Mouse (Mus musculus): ENCODE results near the gene Lrp2. TPM values are rescaled to one million over a fixed set of nuclear protein-coding genes. Genes with fewer than 3 reads are reported as not detected.

Lrp2 gene
- polyA plus RNA-seq, 1 experiment from 2014 or later = 2.9 TPM

DNA sequence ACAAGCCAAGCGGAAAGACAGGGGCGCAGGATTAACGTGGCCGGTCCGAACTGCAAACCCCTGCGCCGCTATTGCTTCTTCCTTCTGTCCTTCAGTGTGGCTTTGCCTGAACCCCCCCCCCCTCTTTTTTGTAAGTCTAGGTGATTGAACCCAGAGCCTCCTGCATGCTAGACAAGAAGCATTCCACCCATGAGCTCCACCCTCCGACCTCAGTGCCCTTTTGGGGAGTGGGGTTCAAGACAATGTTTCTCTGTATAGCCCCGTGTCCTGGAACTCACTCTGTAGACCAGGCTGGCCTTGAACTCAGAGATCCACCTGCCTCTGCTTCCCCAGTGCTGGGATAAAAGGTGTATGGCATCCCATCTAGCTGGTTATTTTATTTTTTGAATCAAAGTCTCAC lies 26.9 kb upstream of the Lrp2 start:
- no peak overlapping the region for H3K27ac ChIP-seq (replicated peaks; ENCODE audit: low read depth, low read length)
- no peak for ATAC-seq (ENCODE audit: low FRiP score, low TSS enrichment)
- WGBS = 40% methylated on average over 9 of the region's 9 CpGs
- no peak for DNase-seq
- H3K4me1 ChIP-seq (ENCODE audit: control insufficient read depth, insufficient read depth, low read length) = 0 out of 2 replicates have a peak, but pooled peaks cover 5% of the 10 kb centered on the region
- no peak overlapping the region for H3K4me3 ChIP-seq (replicated peaks; ENCODE audit: low read depth, low read length)
- H3K27me3 ChIP-seq (ENCODE audit: control insufficient read depth, insufficient read depth, low read length) = no peaks in the 10 kb centered on the region
- H3K9me3 ChIP-seq (ENCODE audit: control insufficient read depth, low read length) = no peaks in the 10 kb centered on the region
- H3K9ac ChIP-seq (replicated peaks; ENCODE audit: low read length) = no peak overlapping the region
- no peaks in the 10 kb centered on the region for H3K36me3 ChIP-seq (ENCODE audit: control insufficient read depth, insufficient read depth, low read length)
- no peak overlapping the region for H3K4me2 ChIP-seq (ENCODE audit: low read length)

DNA sequence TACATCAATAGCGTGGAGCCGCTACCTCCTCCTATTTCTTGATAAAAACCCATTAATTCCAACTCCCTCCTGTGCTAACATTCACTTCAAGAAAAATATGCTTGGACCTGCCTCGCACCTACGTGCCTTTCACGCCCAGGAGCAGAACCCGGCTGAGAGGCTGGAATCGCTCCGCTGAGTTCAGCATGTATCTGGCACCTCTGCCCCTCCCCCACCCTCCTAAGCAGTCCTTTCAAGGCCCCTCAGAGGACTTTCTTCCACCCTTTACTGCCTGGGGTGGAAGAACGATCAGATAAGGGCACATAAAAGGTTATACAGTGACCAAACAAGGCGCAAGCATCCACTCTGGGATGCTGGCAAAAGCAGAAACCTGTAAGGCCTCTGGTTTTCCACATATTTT lies 26.4 kb upstream of the Lrp2 start:
- ATAC-seq (ENCODE audit: low FRiP score, low TSS enrichment) (no peak), DNase-seq (peak; percentile 43)
- Histone ChIP-seq H3K27me3 (ENCODE audit: control insufficient read depth, insufficient read depth, low read length) (no peaks in the 10 kb centered on the region), H3K27ac (replicated peaks; ENCODE audit: low read depth, low read length) (no peak overlapping the region), H3K4me1 (ENCODE audit: control insufficient read depth, insufficient read depth, low read length) (0 out of 2 replicates have a peak, but pooled peaks cover 5% of the 10 kb centered on the region), H3K36me3 (ENCODE audit: control insufficient read depth, insufficient read depth, low read length) (no peaks in the 10 kb centered on the region), H3K9me3 (ENCODE audit: control insufficient read depth, low read length) (no peaks in the 10 kb centered on the region), H3K9ac (replicated peaks; ENCODE audit: low read length) (no peak overlapping the region), H3K4me2 (ENCODE audit: low read length) (peak overlapping the region; percentile 19; the same call in 1 of the 2 replicates), H3K4me3 (replicated peaks; ENCODE audit: low read depth, low read length) (no peak overlapping the region)
- 13% methylated on average over 10 of the region's 10 CpGs for WGBS

DNA sequence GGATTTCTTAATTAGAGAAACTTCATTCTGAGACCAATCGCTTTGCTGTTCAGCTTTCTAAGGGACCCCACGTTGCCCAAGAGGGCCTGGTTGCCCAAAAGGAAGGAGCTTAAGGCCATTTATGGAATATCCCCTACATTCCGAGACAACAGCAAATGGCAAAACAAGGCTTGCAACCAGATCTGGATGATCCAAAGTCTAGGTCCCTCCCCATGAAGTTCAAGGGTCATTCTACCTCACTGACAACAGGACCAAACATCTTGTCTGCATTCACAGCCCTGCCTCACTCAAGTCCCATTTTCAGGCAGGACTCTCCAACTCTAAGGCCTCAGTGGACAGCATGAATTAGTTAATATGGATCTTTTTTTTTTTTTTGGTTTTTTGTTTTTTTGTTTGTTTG lies 20.8 kb upstream of the Lrp2 start:
- H3K36me3 ChIP-seq (ENCODE audit: control insufficient read depth, insufficient read depth, low read length) = no peaks in the 10 kb centered on the region
- no peaks in the 10 kb centered on the region for H3K9me3 ChIP-seq (ENCODE audit: control insufficient read depth, low read length)
- no peak for DNase-seq
- no peak overlapping the region for H3K27ac ChIP-seq (replicated peaks; ENCODE audit: low read depth, low read length)
- no peak overlapping the region for H3K4me3 ChIP-seq (replicated peaks; ENCODE audit: low read depth, low read length)
- no peak for ATAC-seq (ENCODE audit: low FRiP score, low TSS enrichment)
- H3K4me1 ChIP-seq (ENCODE audit: control insufficient read depth, insufficient read depth, low read length) = no peaks in the 10 kb centered on the region
- H3K9ac ChIP-seq (replicated peaks; ENCODE audit: low read length) = no peak overlapping the region
- 96% methylated on average over 3 of the region's 3 CpGs for WGBS
- H3K27me3 ChIP-seq (ENCODE audit: control insufficient read depth, insufficient read depth, low read length) = no peaks in the 10 kb centered on the region
- no peak overlapping the region for H3K4me2 ChIP-seq (ENCODE audit: low read length)

DNA sequence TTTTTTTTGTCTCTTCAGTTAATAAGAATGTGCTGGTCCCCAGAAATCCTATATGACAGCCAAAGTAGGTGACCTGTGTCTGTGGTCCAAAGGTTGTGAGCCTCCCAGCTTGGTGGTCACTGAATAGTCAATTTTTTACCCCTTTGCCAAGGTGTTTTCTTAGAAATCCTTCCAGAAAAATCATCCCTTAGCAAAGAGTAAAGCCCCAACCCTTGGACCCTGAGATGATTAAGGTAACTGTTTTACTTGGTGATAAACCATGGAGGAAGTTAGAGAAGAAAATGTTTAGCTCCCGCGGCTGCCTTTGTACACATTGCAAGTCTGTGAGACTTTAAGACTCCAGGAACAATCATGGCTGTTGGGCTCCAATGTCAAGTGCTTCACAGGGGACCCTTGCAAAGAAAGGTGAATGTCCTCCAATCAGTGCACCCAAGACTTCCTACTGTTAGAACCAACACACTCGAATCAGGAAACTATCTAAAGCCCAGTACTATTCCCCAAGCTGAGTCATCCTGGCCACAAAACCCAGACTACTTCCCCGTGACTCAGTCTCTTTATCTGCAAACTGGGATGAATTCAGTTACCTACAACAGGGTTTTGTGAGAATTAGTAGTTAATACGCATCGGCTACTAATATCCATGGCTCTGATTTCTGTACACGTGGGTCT lies 18.0 kb upstream of the Lrp2 start:
- 94% methylated on average over 7 of the region's 7 CpGs for WGBS
- no peak for DNase-seq
- no peaks in the 10 kb centered on the region for H3K36me3 ChIP-seq (ENCODE audit: control insufficient read depth, insufficient read depth, low read length)
- no peak overlapping the region for H3K4me2 ChIP-seq (ENCODE audit: low read length)
- no peak for ATAC-seq (ENCODE audit: low FRiP score, low TSS enrichment)
- H3K27ac ChIP-seq (replicated peaks; ENCODE audit: low read depth, low read length) = no peak overlapping the region
- no peaks in the 10 kb centered on the region for H3K27me3 ChIP-seq (ENCODE audit: control insufficient read depth, insufficient read depth, low read length)
- no peak overlapping the region for H3K4me3 ChIP-seq (replicated peaks; ENCODE audit: low read depth, low read length)
- H3K4me1 ChIP-seq (ENCODE audit: control insufficient read depth, insufficient read depth, low read length) = no peaks in the 10 kb centered on the region
- H3K9ac ChIP-seq (replicated peaks; ENCODE audit: low read length) = no peak overlapping the region
- H3K9me3 ChIP-seq (ENCODE audit: control insufficient read depth, low read length) = no peaks in the 10 kb centered on the region

DNA sequence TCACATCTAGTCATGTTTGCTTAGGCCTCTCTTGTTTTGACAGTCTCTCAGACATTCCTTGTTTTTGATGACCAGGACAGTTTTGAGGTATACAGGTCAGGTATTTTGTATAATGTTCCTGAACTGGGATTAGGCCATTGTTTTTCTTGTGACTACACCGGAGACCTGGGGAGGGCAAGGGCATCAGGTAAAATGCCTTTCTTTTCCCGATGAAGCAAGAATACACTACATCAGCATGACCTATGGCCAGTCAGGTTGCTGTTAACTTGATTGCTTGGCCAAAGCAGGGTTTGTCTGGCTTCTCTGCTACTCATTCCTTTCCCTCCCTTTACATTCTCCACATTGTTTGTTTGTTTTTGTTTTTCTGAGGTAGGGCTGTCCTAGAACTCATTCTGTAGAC lies 7.3 kb upstream of the Lrp2 start:
- H3K4me3 ChIP-seq (replicated peaks; ENCODE audit: low read depth, low read length) = no peak overlapping the region
- no peak overlapping the region for H3K4me2 ChIP-seq (ENCODE audit: low read length)
- no peaks in the 10 kb centered on the region for H3K36me3 ChIP-seq (ENCODE audit: control insufficient read depth, insufficient read depth, low read length)
- H3K27me3 ChIP-seq (ENCODE audit: control insufficient read depth, insufficient read depth, low read length) = peaks cover 15% of the 10 kb centered on the region
- no peak overlapping the region for H3K27ac ChIP-seq (replicated peaks; ENCODE audit: low read depth, low read length)
- H3K9me3 ChIP-seq (ENCODE audit: control insufficient read depth, low read length) = no peaks in the 10 kb centered on the region
- 95% methylated on average over 2 of the region's 2 CpGs for WGBS
- DNase-seq (no peak), ATAC-seq (ENCODE audit: low FRiP score, low TSS enrichment) (no peak)
- no peak overlapping the region for H3K9ac ChIP-seq (replicated peaks; ENCODE audit: low read length)
- H3K4me1 ChIP-seq (ENCODE audit: control insufficient read depth, insufficient read depth, low read length) = no peaks in the 10 kb centered on the region

DNA sequence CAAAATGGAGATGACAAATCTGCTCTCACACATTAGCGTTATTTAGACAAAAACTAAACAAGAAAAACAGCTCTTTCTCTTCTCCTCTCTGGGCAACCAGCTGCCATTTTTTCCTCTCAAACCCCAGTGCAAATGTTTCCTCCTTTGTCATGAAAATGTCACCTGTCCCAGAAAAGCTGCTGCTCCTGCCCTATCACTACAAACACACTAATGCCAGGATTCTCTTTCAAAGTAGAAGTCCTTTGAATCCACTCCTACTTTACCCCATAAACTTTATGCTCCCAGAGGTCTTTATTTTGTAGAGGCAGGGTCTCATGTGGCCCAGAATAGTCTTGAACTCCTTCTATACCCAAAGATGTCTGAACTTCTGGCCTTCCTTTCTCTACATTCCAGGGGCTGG lies 6.7 kb upstream of the Lrp2 start:
- 25% methylated on average over 1 of the region's 1 CpGs for WGBS
- ATAC-seq (ENCODE audit: low FRiP score, low TSS enrichment) (no peak), DNase-seq (no peak)
- H3K4me3 ChIP-seq (replicated peaks; ENCODE audit: low read depth, low read length) = no peak overlapping the region
- no peaks in the 10 kb centered on the region for H3K9me3 ChIP-seq (ENCODE audit: control insufficient read depth, low read length)
- no peak overlapping the region for H3K9ac ChIP-seq (replicated peaks; ENCODE audit: low read length)
- no peak overlapping the region for H3K27ac ChIP-seq (replicated peaks; ENCODE audit: low read depth, low read length)
- H3K4me1 ChIP-seq (ENCODE audit: control insufficient read depth, insufficient read depth, low read length) = peaks cover 6% of the 10 kb centered on the region; the same call in 1 of the 2 replicates
- H3K27me3 ChIP-seq (ENCODE audit: control insufficient read depth, insufficient read depth, low read length) = peaks cover 22% of the 10 kb centered on the region
- H3K36me3 ChIP-seq (ENCODE audit: control insufficient read depth, insufficient read depth, low read length) = no peaks in the 10 kb centered on the region
- H3K4me2 ChIP-seq (ENCODE audit: low read length) = no peak overlapping the region

DNA sequence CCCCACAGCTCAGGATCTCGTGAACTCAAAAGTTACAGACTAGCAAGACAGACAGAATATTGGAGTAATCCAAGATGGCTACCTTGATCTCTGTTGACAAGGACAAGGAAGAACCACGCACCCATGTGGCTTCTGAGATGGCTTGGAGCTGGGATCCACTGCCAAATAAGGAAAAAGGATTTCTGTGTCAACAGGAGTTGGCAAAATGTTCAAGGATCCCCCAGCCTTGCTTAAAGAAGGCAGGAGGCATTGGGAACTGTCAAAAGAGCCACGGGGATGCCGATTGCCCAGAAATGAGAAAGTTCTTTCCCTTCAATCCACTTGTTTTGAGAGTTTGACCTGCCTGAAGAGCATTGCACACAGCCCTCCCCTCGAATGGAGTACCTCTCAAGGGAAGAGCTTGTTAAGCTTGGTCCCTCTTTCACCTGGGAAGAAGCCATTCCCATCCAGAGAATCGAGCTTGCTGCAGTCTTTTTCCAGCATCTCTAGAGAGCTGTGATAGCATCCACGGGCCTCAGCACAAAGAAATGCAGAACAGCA lies 6.2 kb upstream of the Lrp2 start:
- no peak overlapping the region for H3K4me2 ChIP-seq (ENCODE audit: low read length)
- H3K4me1 ChIP-seq (ENCODE audit: control insufficient read depth, insufficient read depth, low read length) = peaks cover 11% of the 10 kb centered on the region; the same call in 1 of the 2 replicates
- H3K27me3 ChIP-seq (ENCODE audit: control insufficient read depth, insufficient read depth, low read length) = peaks cover 27% of the 10 kb centered on the region
- H3K9ac ChIP-seq (replicated peaks; ENCODE audit: low read length) = no peak overlapping the region
- DNase-seq (no peak), ATAC-seq (ENCODE audit: low FRiP score, low TSS enrichment) (no peak)
- no peak overlapping the region for H3K4me3 ChIP-seq (replicated peaks; ENCODE audit: low read depth, low read length)
- 65% methylated on average over 7 of the region's 7 CpGs for WGBS
- no peak overlapping the region for H3K27ac ChIP-seq (replicated peaks; ENCODE audit: low read depth, low read length)
- no peaks in the 10 kb centered on the region for H3K36me3 ChIP-seq (ENCODE audit: control insufficient read depth, insufficient read depth, low read length)
- no peaks in the 10 kb centered on the region for H3K9me3 ChIP-seq (ENCODE audit: control insufficient read depth, low read length)

DNA sequence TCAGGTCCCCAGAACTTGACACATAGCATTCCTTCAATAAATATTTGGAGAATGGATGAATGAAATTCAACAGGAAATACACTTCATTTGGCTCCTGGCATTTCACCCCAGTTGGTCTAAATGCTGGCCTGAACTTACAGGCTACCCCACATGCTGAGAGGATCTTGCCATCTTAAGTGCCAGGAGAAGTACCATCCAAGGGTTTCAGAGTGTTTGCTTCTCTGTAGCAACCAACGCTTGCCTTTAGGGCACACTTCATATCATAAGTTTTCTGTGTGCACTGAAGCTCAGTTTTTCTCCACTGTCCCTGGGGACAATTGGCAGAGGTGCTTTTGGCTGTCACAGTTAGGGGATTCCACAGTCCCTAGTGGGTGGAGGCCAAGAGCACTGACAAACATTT lies 4.7 kb upstream of the Lrp2 start:
- Histone ChIP-seq H3K9me3 (ENCODE audit: control insufficient read depth, low read length) (no peaks in the 10 kb centered on the region), H3K36me3 (ENCODE audit: control insufficient read depth, insufficient read depth, low read length) (no peaks in the 10 kb centered on the region), H3K4me1 (ENCODE audit: control insufficient read depth, insufficient read depth, low read length) (peaks cover 14% of the 10 kb centered on the region), H3K27me3 (ENCODE audit: control insufficient read depth, insufficient read depth, low read length) (peaks cover 30% of the 10 kb centered on the region), H3K4me3 (replicated peaks; ENCODE audit: low read depth, low read length) (no peak overlapping the region), H3K27ac (replicated peaks; ENCODE audit: low read depth, low read length) (no peak overlapping the region), H3K9ac (replicated peaks; ENCODE audit: low read length) (no peak overlapping the region), H3K4me2 (ENCODE audit: low read length) (no peak overlapping the region)
- DNase-seq = no peak
- ATAC-seq (ENCODE audit: low FRiP score, low TSS enrichment) = no peak
- 93% methylated on average over 1 of the region's 1 CpGs for WGBS

DNA sequence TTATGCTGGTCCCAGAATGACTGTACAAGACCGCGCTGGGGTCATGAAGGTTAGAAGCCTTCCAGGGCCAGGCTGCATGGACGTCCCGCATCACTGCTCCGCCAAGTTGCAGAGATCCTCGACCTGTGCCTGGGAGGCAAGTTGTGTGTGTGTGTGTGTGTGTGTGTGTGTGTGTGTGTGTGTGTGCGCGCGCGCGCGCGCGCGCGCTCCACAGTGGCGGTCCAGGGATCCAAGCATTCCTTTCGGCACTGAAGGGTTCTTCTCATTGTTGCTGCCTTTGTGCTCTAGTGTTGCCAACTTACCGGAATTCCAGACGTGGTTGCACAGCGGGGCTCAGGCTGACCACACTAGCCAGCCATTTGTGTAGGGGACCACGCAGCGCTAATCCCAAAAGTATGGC lies 2.0 kb upstream of the Lrp2 start:
- no peaks in the 10 kb centered on the region for H3K9me3 ChIP-seq (ENCODE audit: control insufficient read depth, low read length)
- H3K4me2 ChIP-seq (ENCODE audit: low read length) = peak overlapping the region; percentile 58
- H3K4me3 ChIP-seq (replicated peaks; ENCODE audit: low read depth, low read length) = peak overlapping the region; percentile 35
- H3K27me3 ChIP-seq (ENCODE audit: control insufficient read depth, insufficient read depth, low read length) = peaks cover 31% of the 10 kb centered on the region
- 0% methylated on average over 23 of the region's 23 CpGs for WGBS
- ATAC-seq (ENCODE audit: low FRiP score, low TSS enrichment) (no peak), DNase-seq (peak; percentile 66)
- H3K36me3 ChIP-seq (ENCODE audit: control insufficient read depth, insufficient read depth, low read length) = no peaks in the 10 kb centered on the region
- H3K9ac ChIP-seq (replicated peaks; ENCODE audit: low read length) = peak overlapping the region; percentile 26; the same call in 1 of the 2 replicates
- peaks cover 19% of the 10 kb centered on the region for H3K4me1 ChIP-seq (ENCODE audit: control insufficient read depth, insufficient read depth, low read length)
- H3K27ac ChIP-seq (replicated peaks; ENCODE audit: low read depth, low read length) = no peak overlapping the region

Measured in midbrain, embryonic 14.5 days (tissue).